Mouse (Mus musculus): ENCODE data around the gene Itprid1. TPM values are rescaled to one million over a fixed set of nuclear protein-coding genes. Genes with fewer than 3 reads are reported as not detected.

The Itprid1 gene
- not detected in 2 replicates for total RNA-seq (2023)

DNA sequence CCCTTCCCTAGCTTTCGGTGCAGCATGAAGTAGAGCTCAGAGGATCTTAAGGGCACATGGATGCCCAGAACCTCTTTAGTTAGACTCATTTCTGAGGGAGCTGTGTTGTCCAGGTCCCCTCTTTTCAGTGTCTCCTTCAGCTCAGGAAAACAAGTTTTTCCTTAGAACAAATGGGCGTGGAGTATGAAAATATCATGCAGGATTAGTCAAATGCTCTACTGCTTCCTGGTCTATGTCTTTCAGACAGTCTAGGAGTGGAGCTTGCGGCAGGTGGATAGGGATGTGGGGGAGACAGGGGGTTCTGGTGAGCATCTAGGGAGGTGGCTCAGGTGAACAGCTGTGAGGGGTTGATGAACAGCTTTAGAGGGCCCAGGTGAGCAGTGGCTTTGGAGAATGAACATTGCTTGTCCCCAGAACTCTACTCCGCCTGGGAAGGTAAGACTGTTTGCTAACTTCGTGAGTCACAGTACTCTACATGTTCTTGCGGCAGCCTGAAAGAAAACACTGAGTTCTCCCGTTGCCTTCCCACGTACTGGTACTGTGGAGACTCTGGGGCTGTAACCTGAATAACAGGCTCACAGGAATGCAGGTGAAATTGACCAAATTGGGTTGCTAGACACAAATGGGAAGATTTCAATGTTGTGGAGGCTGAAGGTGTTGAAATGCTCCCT is at the start of gene Itprid1:
Itprid1 (plus strand) TSS at position 246 of the 671 bp plus-strand sequence.

GRCm38 (mm10) chr6:56017291-56017994 is 180.7 kb downstream of the Itprid1 start, which contains the start of gene Ppp1r17:
Gene Ppp1r17 (plus strand): TSS chr6:56017497.

Other genes with a start within 250 kb of the Itprid1 start
- gene Neurod6, start 155.6 kb upstream of the Itprid1 start, total RNA-seq (2023) = not detected in 2 replicates
- not detected in 2 replicates for gene Ppp1r17, start 180.6 kb downstream of the Itprid1 start, total RNA-seq (2023)

Measured in neutrophil, adult 65 days (primary cell).